Mouse (Mus musculus): Measurements from ENCODE around the gene Gm7073. TPM values are rescaled to one million over a fixed set of nuclear protein-coding genes. Genes with fewer than 3 reads are reported as not detected.

The Gm7073 gene
- 6.3 and 9.6 TPM in 2 replicates for polyA plus RNA-seq (2012; rRNA removed)

DNA sequence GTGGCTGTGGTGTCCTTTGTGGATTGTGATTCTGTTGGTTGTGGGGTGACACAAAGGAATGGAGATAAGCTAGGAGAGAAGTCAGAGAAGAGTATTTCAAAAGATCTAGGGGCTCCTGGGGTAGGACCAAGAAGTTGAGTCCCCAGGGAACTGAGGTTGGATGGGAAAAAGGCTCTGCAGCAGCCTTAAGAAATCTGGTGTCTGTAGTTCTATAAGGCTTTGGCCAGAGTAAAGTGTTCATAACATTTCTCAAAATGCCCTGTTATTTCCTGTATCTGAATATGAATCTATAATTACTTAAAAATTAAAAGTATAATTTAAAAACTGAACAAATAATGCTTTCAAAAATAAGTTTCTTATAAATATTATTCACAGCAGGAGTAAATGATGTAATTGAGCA lies at the start of gene Gm7073:
Gm7073 (minus strand) TSS at position 101 of the 400 bp plus-strand sequence.
- no peak for TF ChIP-seq CTCF (IDR thresholded peaks at IDR 0.05; ENCODE audit: control insufficient read depth, insufficient read depth, insufficient replicate concordance, low read depth, low read length)
- TF ChIP-seq POLR2A (IDR thresholded peaks at IDR 0.05; ENCODE audit: control insufficient read depth, low read depth, low read length) = no peak
- Histone ChIP-seq H3K36me3 (ENCODE audit: control insufficient read depth, insufficient read depth, low read length) (no peaks in the 10 kb centered on the region), H3K4me1 (ENCODE audit: control insufficient read depth, insufficient read depth, low read length) (no peaks in the 10 kb centered on the region)

DNA sequence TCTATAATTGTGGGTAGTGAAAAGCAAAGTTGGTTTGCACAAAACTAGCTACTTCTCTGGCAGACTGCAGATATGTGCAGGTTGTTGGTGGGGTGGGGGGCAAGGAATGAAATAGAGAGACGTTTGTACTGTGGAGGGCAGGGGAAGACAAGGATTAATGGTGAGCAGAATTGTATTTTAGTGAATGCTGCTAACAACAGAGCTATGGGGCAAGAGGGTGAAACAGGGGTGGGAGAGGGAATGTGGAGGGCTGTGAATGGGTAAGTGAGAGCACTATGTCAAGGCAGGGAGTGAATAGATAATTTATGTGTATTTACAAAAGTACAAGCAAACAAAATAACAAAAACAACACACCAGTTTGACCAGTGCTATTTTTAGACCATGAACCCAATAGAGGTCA lies 31.5 kb upstream of the Gm7073 start:
- H3K4me3 ChIP-seq (ENCODE audit: control insufficient read depth, low read depth, low read length) = no peak overlapping the region
- no peak overlapping the region for H3K27ac ChIP-seq (ENCODE audit: control insufficient read depth, insufficient read depth, low read depth, low read length)
- H3K36me3 ChIP-seq (ENCODE audit: control insufficient read depth, insufficient read depth, low read length) = no peaks in the 10 kb centered on the region
- no peaks in the 10 kb centered on the region for H3K27me3 ChIP-seq (ENCODE audit: control insufficient read depth, insufficient read depth, low read length)
- H3K4me1 ChIP-seq (ENCODE audit: control insufficient read depth, insufficient read depth, low read length) = no peaks in the 10 kb centered on the region
- TF ChIP-seq CTCF (IDR thresholded peaks at IDR 0.05; ENCODE audit: control insufficient read depth, insufficient read depth, insufficient replicate concordance, low read depth, low read length) = no peak
- no peak for TF ChIP-seq POLR2A (IDR thresholded peaks at IDR 0.05; ENCODE audit: control insufficient read depth, low read depth, low read length)

More for the DNA sequence above, at the start of gene Gm7073:
- Histone ChIP-seq H3K27me3 (ENCODE audit: control insufficient read depth, insufficient read depth, low read length) (no peaks in the 10 kb centered on the region), H3K4me3 (ENCODE audit: control insufficient read depth, low read depth, low read length) (no peak within 1 kb of the TSS), H3K27ac (ENCODE audit: control insufficient read depth, insufficient read depth, low read depth, low read length) (no peak within 1 kb of the TSS)

GRCm38 (mm10) chrX:60569047-60569446 lies 30.0 kb upstream of the Gm7073 start:
- Histone ChIP-seq H3K27ac (ENCODE audit: control insufficient read depth, insufficient read depth, low read depth, low read length) (no peak overlapping the region), H3K4me3 (ENCODE audit: control insufficient read depth, low read depth, low read length) (no peak overlapping the region), H3K27me3 (ENCODE audit: control insufficient read depth, insufficient read depth, low read length) (no peaks in the 10 kb centered on the region), H3K4me1 (ENCODE audit: control insufficient read depth, insufficient read depth, low read length) (no peaks in the 10 kb centered on the region), H3K36me3 (ENCODE audit: control insufficient read depth, insufficient read depth, low read length) (no peaks in the 10 kb centered on the region)
- TF ChIP-seq CTCF (IDR thresholded peaks at IDR 0.05; ENCODE audit: control insufficient read depth, insufficient read depth, insufficient replicate concordance, low read depth, low read length) = no peak
- no peak for TF ChIP-seq POLR2A (IDR thresholded peaks at IDR 0.05; ENCODE audit: control insufficient read depth, low read depth, low read length)

GRCm38 (mm10) chrX:60555242-60555641 lies 16.2 kb upstream of the Gm7073 start:
- no peak overlapping the region for H3K27ac ChIP-seq (ENCODE audit: control insufficient read depth, insufficient read depth, low read depth, low read length)
- H3K36me3 ChIP-seq (ENCODE audit: control insufficient read depth, insufficient read depth, low read length) = no peaks in the 10 kb centered on the region
- no peaks in the 10 kb centered on the region for H3K4me1 ChIP-seq (ENCODE audit: control insufficient read depth, insufficient read depth, low read length)
- no peak overlapping the region for H3K4me3 ChIP-seq (ENCODE audit: control insufficient read depth, low read depth, low read length)
- no peaks in the 10 kb centered on the region for H3K27me3 ChIP-seq (ENCODE audit: control insufficient read depth, insufficient read depth, low read length)
- no peak for TF ChIP-seq POLR2A (IDR thresholded peaks at IDR 0.05; ENCODE audit: control insufficient read depth, low read depth, low read length)
- TF ChIP-seq CTCF (IDR thresholded peaks at IDR 0.05; ENCODE audit: control insufficient read depth, insufficient read depth, insufficient replicate concordance, low read depth, low read length) = no peak

DNA sequence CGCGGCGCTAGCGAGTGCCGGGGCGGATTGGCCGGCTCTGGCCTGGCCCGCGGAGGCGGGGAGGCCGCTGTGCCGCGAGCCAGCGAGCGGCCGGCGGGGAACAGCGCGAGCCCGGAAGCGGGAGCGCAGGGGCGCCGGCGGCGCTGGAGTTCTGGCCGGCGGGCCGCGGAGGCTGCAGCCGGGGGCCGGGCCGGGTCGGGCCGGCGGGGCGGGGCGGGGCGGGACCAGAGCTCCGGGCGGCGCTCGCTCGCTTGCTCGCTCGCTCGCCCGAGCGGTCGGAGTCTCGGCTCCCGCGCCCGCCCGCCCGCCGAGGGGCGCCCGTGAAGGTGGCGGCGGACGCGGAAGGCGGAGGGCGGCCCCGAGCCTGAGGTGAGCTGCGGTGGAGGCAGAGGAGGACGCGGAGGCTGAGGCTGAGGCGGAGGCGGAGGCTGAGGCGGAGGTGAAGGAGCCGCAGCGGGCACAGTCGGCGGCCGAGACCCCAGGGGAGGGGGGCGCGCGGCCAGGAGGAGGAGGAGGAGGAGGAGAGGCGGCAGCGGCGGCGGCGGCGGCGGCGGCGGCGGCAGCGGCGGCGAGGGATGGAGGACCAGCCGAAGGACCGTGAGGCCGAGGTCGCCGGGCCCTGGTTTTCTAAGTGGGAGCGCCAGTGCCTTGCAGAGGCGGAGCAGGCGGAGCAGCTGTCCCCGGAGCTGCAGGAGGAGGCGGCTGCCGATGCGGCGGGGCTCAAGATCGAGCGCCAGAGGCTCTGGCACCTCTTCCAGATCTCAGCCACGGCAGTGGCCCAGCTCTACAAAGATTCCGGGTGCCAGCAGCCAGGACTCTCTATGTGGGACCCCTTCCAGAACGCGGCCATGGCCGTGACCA lies 8.6 kb upstream of the Gm7073 start:
- no peaks in the 10 kb centered on the region for H3K27me3 ChIP-seq (ENCODE audit: control insufficient read depth, insufficient read depth, low read length)
- no peaks in the 10 kb centered on the region for H3K36me3 ChIP-seq (ENCODE audit: control insufficient read depth, insufficient read depth, low read length)
- no peaks in the 10 kb centered on the region; the same call in 1 of the 2 replicates for H3K4me1 ChIP-seq (ENCODE audit: control insufficient read depth, insufficient read depth, low read length)
- H3K27ac ChIP-seq (ENCODE audit: control insufficient read depth, insufficient read depth, low read depth, low read length) = peak overlapping the region; percentile 49; the same call in 1 of the 2 replicates
- H3K4me3 ChIP-seq (ENCODE audit: control insufficient read depth, low read depth, low read length) = peak overlapping the region; percentile 89
- TF ChIP-seq POLR2A (IDR thresholded peaks at IDR 0.05; ENCODE audit: control insufficient read depth, low read depth, low read length) (no peak), CTCF (IDR thresholded peaks at IDR 0.05; ENCODE audit: control insufficient read depth, insufficient read depth, insufficient replicate concordance, low read depth, low read length) (no peak)

GRCm38 (mm10) chrX:60547098-60547443 lies 8.0 kb upstream of the Gm7073 start:
- Histone ChIP-seq H3K4me3 (ENCODE audit: control insufficient read depth, low read depth, low read length) (peak overlapping the region; percentile 66), H3K27ac (ENCODE audit: control insufficient read depth, insufficient read depth, low read depth, low read length) (peak overlapping the region; percentile 49; the same call in 1 of the 2 replicates), H3K4me1 (ENCODE audit: control insufficient read depth, insufficient read depth, low read length) (no peaks in the 10 kb centered on the region; the same call in 1 of the 2 replicates), H3K27me3 (ENCODE audit: control insufficient read depth, insufficient read depth, low read length) (no peaks in the 10 kb centered on the region), H3K36me3 (ENCODE audit: control insufficient read depth, insufficient read depth, low read length) (no peaks in the 10 kb centered on the region)
- TF ChIP-seq POLR2A (IDR thresholded peaks at IDR 0.05; ENCODE audit: control insufficient read depth, low read depth, low read length) (no peak), CTCF (IDR thresholded peaks at IDR 0.05; ENCODE audit: control insufficient read depth, insufficient read depth, insufficient replicate concordance, low read depth, low read length) (no peak)

- Histone ChIP-seq H3K4me3 (ENCODE audit: control insufficient read depth, low read depth, low read length) (no peak overlapping the region), H3K36me3 (ENCODE audit: control insufficient read depth, insufficient read depth, low read length) (no peaks in the 10 kb centered on the region), H3K27ac (ENCODE audit: control insufficient read depth, insufficient read depth, low read depth, low read length) (no peak overlapping the region), H3K27me3 (ENCODE audit: control insufficient read depth, insufficient read depth, low read length) (no peaks in the 10 kb centered on the region), H3K4me1 (ENCODE audit: control insufficient read depth, insufficient read depth, low read length) (no peaks in the 10 kb centered on the region; the same call in 1 of the 2 replicates)
- no peak for TF ChIP-seq POLR2A (IDR thresholded peaks at IDR 0.05; ENCODE audit: control insufficient read depth, low read depth, low read length)
- no peak for TF ChIP-seq CTCF (IDR thresholded peaks at IDR 0.05; ENCODE audit: control insufficient read depth, insufficient read depth, insufficient replicate concordance, low read depth, low read length)
Measured at GRCm38 (mm10) chrX:60545906-60546305, 6.9 kb upstream of the Gm7073 start.
